ENCODE assay signal across 8 mouse cellular contexts in the genomic region with DNA sequence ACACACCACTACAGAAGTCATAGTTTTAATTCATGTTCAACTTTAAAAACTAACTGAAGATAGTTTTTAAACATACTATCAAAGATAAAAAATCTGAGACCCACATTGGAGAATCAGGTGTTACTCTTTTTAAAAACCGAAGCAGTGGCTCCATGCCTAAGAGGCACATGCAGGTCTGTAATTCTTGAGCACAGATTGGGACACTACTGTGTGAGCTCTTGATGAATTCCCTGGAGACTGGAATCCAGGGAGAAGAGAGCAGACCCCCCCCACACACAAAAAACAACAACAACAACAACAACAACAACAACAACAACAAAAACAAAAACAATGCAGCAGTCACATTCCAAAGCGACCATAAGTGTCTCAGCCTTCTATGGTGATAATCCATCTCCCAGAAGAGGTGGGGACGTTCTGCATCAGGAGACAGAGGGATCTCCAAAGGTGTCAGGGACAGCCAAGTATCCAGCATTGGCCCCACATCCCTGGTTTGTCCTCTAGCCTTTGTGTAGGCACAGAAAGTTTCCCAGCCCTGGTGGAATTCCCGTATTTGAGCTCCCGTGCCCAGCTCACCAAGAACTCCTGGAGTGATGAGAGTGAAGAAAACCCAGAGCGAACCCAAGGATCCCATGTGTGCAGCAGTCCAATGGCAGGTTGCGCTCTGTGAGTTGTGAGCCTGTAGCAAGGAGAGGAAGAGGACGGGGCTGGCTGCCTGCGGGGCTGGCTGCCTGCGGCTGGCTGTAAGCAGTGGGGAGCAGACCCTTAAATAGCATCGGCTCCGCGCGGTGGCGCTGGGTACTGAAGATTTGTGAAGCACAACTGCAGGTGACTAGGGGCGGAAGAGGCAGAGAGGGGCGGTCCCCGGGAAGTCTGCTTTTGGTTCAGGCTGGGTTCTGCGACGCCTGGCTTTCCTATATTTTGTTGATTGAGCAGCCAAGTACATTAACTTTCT. TPM values are rescaled to one million over a fixed set of nuclear protein-coding genes. Genes with fewer than 3 reads are reported as not detected.
DNase-seq lines count a peak whose midpoint lies in the region; ATAC-seq and TF ChIP-seq lines count a peak whose summit lies in the region.

Cr2 (minus strand) TSS at position 737 of the 952 bp plus-strand sequence.

- H3K4me2 ChIP-seq in hindbrain, embryonic 16.5 days (ENCODE audit: low read length): peak within 1 kb of the TSS; percentile 85

- peaks cover 3% of the 10 kb centered on the region; the same call in 1 of the 2 replicates for H3K4me1 ChIP-seq in hindbrain, embryonic 16.5 days (ENCODE audit: control insufficient read depth, insufficient read depth, low read depth, low read length)

- no peaks in the 10 kb centered on the region for H3K9me3 ChIP-seq in hindbrain, embryonic 16.5 days (ENCODE audit: control insufficient read depth, low read length)

- in situ Hi-C loops in Patski (cut with MboI; ENCODE audit: low pct_unique_long_range_greater_than_20kb): no loop called here

- H3K4me3 ChIP-seq in hindbrain, embryonic 16.5 days (ENCODE audit: low read length): peak within 1 kb of the TSS; percentile 43

- no peak for TF ChIP-seq CTCF in Patski (IDR thresholded peaks at IDR 0.05)

- POLR2A ChIA-PET in Patski (lab: Charles Lee): no interaction called here

- H3K27ac ChIP-seq in hindbrain, embryonic 16.5 days (ENCODE audit: low read depth, low read length): no peak within 1 kb of the TSS

- 8% methylated on average over 20 of the region's 20 CpGs for WGBS in hindbrain, embryonic 16.5 days

- H3K36me3 ChIP-seq in hindbrain, embryonic 16.5 days (ENCODE audit: control insufficient read depth, insufficient read depth, low read length): no peaks in the 10 kb centered on the region

- H3K27me3 ChIP-seq in Patski: peaks cover 64% of the 10 kb centered on the region
- H3K27me3 ChIP-seq in hindbrain, embryonic 16.5 days (replicated peaks; ENCODE audit: control insufficient read depth, insufficient read depth, low read length): no peaks in the 10 kb centered on the region

- DNase-seq in Patski (ENCODE audit: low read depth, low spot score): no peak
- peak; percentile 47 to 52 for DNase-seq in cerebellum, postnatal 14 days
- peak; percentile 14 to 33 for DNase-seq in frontal cortex, postnatal 25 days (ENCODE audit: low spot score in 2 of 2)
- peak; percentile 49 for DNase-seq in layer of hippocampus, postnatal 36 days
- peak; percentile 78 for DNase-seq in lung, postnatal 36 days
- DNase-seq in retina, postnatal 1 day: peak; percentile 81
- peak; percentile 85 to 87 for DNase-seq in thymus, postnatal 36 days

- peak within 1 kb of the TSS; percentile 65 for H3K9ac ChIP-seq in hindbrain, embryonic 16.5 days (ENCODE audit: low read depth, low read length)

- ATAC-seq in Patski: peak; percentile 44
- ATAC-seq in hindbrain, embryonic 16.5 days: peak; percentile 98

- CTCF ChIA-PET in Patski (lab: Charles Lee): no interaction called here

RNA-seq across cellular contexts. Expression of gene Cr2, which starts in this region (rescaled TPM):
- polyA plus RNA-seq in Patski (2021): 2.9 TPM
- polyA plus RNA-seq in hindbrain, embryonic 16.5 days (2015; fragmentation: Nextera tagmentation; extraction: Ambion mirVana): 0.72 and 0.74 TPM in 2 replicates
- under 1 TPM; 0.13 to 0.77 TPM for total RNA-seq in layer of hippocampus, postnatal 36 days (2021)

Comparison
In these comparisons a context has a peak if more than half of its experiments do, and no peak if none do; other contexts are left out.
1. Peak in ATAC-seq, H3K4me3 ChIP-seq, H3K9ac ChIP-seq and H3K4me2 ChIP-seq in hindbrain, embryonic 16.5 days; RNA of the gene not detected or under 1 TPM.
2. Peak in DNase-seq in layer of hippocampus, postnatal 36 days; RNA of the gene not detected or under 1 TPM.